Mouse (Mus musculus) cerebellum, adult 2 months (tissue): ENCODE results near the gene Ddx19b.
"Not testable (repeated sequence)": the region's sequence is repeated elsewhere in the genome, so short reads cannot be mapped to it uniquely, and the experiment has no call there.

Source experiments
- CTCF ChIP-seq: fragments of 200-500 bp; IDR thresholded peaks from 2 replicates; pipeline ENCODE4 v1.5.1; 2011; ENCODE audit warnings: low read depth, mild to moderate bottlenecking, control low read depth, low read length, moderate library complexity, borderline replicate concordance; ENCODE audit not compliant: insufficient read depth
- POLR2A ChIP-seq: fragments of 200-500 bp; IDR thresholded peaks from 2 replicates; pipeline ENCODE4 v1.6.1; 2011; ENCODE audit warnings: low read length, control low read depth, borderline replicate concordance; ENCODE audit not compliant: insufficient read depth

- not testable (repeated sequence) for TF ChIP-seq CTCF, POLR2A
Measured at GRCm38 (mm10) chr8:111010230-111010991, 21.1 kb downstream of the Ddx19b start.
